Mouse (Mus musculus): ENCODE results near the gene Tstd2.

DNA sequence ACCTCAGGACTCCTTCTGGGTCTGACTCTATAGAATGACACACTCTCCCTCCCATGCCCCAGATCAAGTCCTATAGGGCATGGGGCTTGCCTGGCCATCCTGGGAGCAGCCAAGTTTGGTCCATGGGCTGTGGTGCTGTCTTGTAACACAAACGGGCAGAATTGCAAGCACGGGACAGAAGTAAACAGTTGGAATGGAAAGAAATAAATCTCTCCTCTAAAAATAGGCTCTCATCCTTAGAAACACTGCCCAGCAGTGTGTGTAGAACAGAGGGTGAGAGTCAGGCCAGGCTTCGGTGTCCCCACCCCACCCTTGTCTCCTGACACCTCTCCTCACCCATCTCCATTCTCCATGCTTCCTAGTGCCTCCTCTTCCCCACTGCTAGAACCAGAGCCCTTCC, 70.4 kb downstream of the Tstd2 start:
- TF ChIP-seq CTCF (IDR thresholded peaks at IDR 0.05; ENCODE audit: insufficient read depth, low read length): no peak
- TF ChIP-seq POLR2A (IDR thresholded peaks at IDR 0.05; ENCODE audit: borderline replicate concordance, extremely low read depth, low read depth, low read length): no peak
